Mouse (Mus musculus) E14TG2a.4 (cell line): ENCODE results near the gene Herc2.

ENCODE experiments used
- CTCF ChIP-seq: conservative IDR thresholded peaks from 2 replicates; pipeline ENCODE4 v1.5.1; 2014; ENCODE audit warnings: low read length
- NANOG ChIP-seq: IDR thresholded peaks from 2 replicates; pipeline ENCODE4 v1.6.1; 2014; ENCODE audit warnings: borderline replicate concordance, low read length, mixed read lengths

DNA sequence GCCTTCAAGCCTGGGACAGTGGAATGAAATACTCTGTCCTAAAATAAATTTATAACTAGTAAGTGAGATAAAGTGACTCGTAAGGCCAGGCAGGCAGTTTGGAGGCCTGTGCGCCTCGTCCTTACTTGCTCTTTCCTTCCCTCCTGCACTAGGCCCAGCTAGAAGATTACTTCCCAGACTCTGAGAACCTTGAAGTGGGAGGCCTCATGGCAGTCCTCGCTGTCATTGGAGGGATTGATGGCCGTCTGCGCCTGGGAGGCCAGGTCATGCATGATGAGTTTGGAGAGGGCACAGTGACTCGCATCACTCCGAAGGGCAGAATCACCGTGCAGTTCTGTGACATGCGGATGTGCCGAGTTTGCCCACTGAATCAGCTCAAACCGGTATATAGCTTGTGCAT lies 103.6 kb downstream of the Herc2 start:
- TF ChIP-seq CTCF = no peak
- TF ChIP-seq NANOG = no peak
